Mouse (Mus musculus) liver, adult 2 months (tissue): Measurements from ENCODE around the gene Tmsb15l. TPM values are rescaled to one million over a fixed set of nuclear protein-coding genes. Genes with fewer than 3 reads are reported as not detected.

ENCODE experiments used
- DNase-seq: peaks from one replicate; pipeline ENCODE4 v3.0.0-alpha.2; 2011; ENCODE audit warnings: low read depth, low spot score; ENCODE audit errors: extremely low read depth
- H3K27ac ChIP-seq: fragments of 200-500 bp; replicated peaks from 2 replicates; pipeline ENCODE4 v1.5.1; 2012; ENCODE audit warnings: low read depth, mild to moderate bottlenecking, control low read depth, inconsistent platforms, low read length; ENCODE audit not compliant: insufficient read depth
- H3K27me3 ChIP-seq: fragments of 200-500 bp; 2 replicates; pipeline ENCODE4 v1.6.1; 2012; ENCODE audit warnings: mild to moderate bottlenecking, moderate library complexity, low read length, inconsistent platforms; ENCODE audit not compliant: control insufficient read depth, insufficient read depth
- H3K36me3 ChIP-seq: fragments of 200-500 bp; 2 replicates; pipeline ENCODE4 v1.6.1; 2012; ENCODE audit warnings: low read length, inconsistent platforms; ENCODE audit not compliant: control insufficient read depth, insufficient read depth
- H3K4me1 ChIP-seq: fragments of 200-500 bp; 2 replicates; pipeline ENCODE4 v1.6.1; 2011; ENCODE audit warnings: low read length; ENCODE audit not compliant: control insufficient read depth, insufficient read depth
- H3K4me3 ChIP-seq: fragments of 200-500 bp; 2 replicates; pipeline ENCODE4 v1.5.1; 2011; ENCODE audit warnings: low read depth, mild to moderate bottlenecking, control low read depth, low read length, moderate library complexity; ENCODE audit not compliant: insufficient read depth
- H3K79me2 ChIP-seq: fragments of 200-500 bp; 2 replicates; pipeline ENCODE4 v1.6.1; 2012; ENCODE audit warnings: inconsistent platforms, mild to moderate bottlenecking, low read length, moderate library complexity; ENCODE audit not compliant: control insufficient read depth, insufficient read depth
- H3K9ac ChIP-seq: fragments of 200-500 bp; 2 replicates; pipeline ENCODE4 v1.6.1; 2012; ENCODE audit warnings: low read depth, mild to moderate bottlenecking, control low read depth, inconsistent platforms, low read length
- CTCF ChIP-seq: fragments of 200-500 bp; IDR thresholded peaks from 2 replicates; pipeline ENCODE4 v1.5.1; 2011; ENCODE audit warnings: low read depth, low read length, control low read depth
- POLR2A ChIP-seq: fragments of 200-500 bp; IDR thresholded peaks from 2 replicates; pipeline ENCODE4 v1.6.1; 2011; ENCODE audit warnings: low read length, control low read depth; ENCODE audit not compliant: insufficient read depth; ENCODE audit errors: extremely low read depth
- WGBS: fragments of 180-500 bp; shearing (Covaris S2); methylation state at CpG from one replicate; pipeline ENCODE4 v1.1.7; 2018; 5-methylcytosine and 5-hydroxymethylcytosine counted together
- polyA plus RNA-seq: library from polyadenylated mRNA; depleted of rRNA; stranded (reverse); fragments of >200 nt; gene quantifications from 2 replicates; pipeline ENCODE4 v1.2.3, GENCODE M21; 2012; rRNA removed
- total RNA-seq: library from RNA; depleted of rRNA; stranded (reverse); fragments of >200 nt; gene quantifications from 2 replicates; pipeline ENCODE4 v1.2.3, GENCODE M21; 2014; rRNA removed

The Tmsb15l gene
- total RNA-seq (1.3 and 2.2 TPM in 2 replicates), polyA plus RNA-seq (0.12 and 0.21 TPM in 2 replicates)

- Histone ChIP-seq H3K4me1 (no peaks in the 10 kb centered on the region; the same call in 1 of the 2 replicates), H3K36me3 (no peaks in the 10 kb centered on the region), H3K9ac (no peak within 1 kb of the TSS), H3K27me3 (no peaks in the 10 kb centered on the region), H3K4me3 (peak within 1 kb of the TSS; percentile 1; the same call in 1 of the 2 replicates), H3K27ac (no peak within 1 kb of the TSS), H3K79me2 (no peaks in the 10 kb centered on the region)
- DNase-seq, result peak; percentile 74
- 9% methylated on average over 15 of the region's 15 CpGs for WGBS
- TF ChIP-seq CTCF (no peak), POLR2A (no peak)
These were observed at the start of gene Tmsb15l, which contains the start of gene Tmsb15b1 for GRCm38 (mm10) chrX:136976424-136977084. TSS of gene Tmsb15l (minus strand) at chrX:136976869. TSS of gene Tmsb15b1 (minus strand) at chrX:136976874.

GRCm38 (mm10) chrX:137019310-137019709 lies 42.6 kb upstream of the Tmsb15l start:
- peak; percentile 39 for DNase-seq
- Histone ChIP-seq H3K27me3 (no peaks in the 10 kb centered on the region), H3K4me3 (no peak overlapping the region), H3K79me2 (no peaks in the 10 kb centered on the region), H3K36me3 (no peaks in the 10 kb centered on the region; the same call in 1 of the 2 replicates), H3K9ac (no peak overlapping the region), H3K27ac (no peak overlapping the region), H3K4me1 (no peaks in the 10 kb centered on the region)
- TF ChIP-seq POLR2A (no peak), CTCF (no peak; the same call in 1 of the 2 replicates)
- WGBS, result 6% methylated on average over 1 of the region's 1 CpGs

- H3K9ac ChIP-seq, result no peak overlapping the region
- 35% methylated on average over 1 of the region's 1 CpGs for WGBS
- TF ChIP-seq POLR2A (no peak), CTCF (no peak)
- no peaks in the 10 kb centered on the region for H3K27me3 ChIP-seq
- H3K4me3 ChIP-seq, result no peak overlapping the region
- no peaks in the 10 kb centered on the region for H3K4me1 ChIP-seq
- no peaks in the 10 kb centered on the region for H3K79me2 ChIP-seq
- no peak for DNase-seq
- no peaks in the 10 kb centered on the region; the same call in 1 of the 2 replicates for H3K36me3 ChIP-seq
- H3K27ac ChIP-seq, result no peak overlapping the region
These were observed 41.0 kb upstream of the Tmsb15l start for GRCm38 (mm10) chrX:137017668-137018067.

GRCm38 (mm10) chrX:137015099-137015709 lies 38.5 kb upstream of the Tmsb15l start:
- peak; percentile 48 for DNase-seq
- H3K79me2 ChIP-seq, result no peaks in the 10 kb centered on the region
- no peak overlapping the region for H3K27ac ChIP-seq
- no peaks in the 10 kb centered on the region for H3K27me3 ChIP-seq
- H3K4me1 ChIP-seq, result no peaks in the 10 kb centered on the region
- 52% methylated on average over 6 of the region's 6 CpGs for WGBS
- TF ChIP-seq POLR2A, result no peak
- TF ChIP-seq CTCF, result peak; percentile 25; the same call in 1 of the 2 replicates
- H3K4me3 ChIP-seq, result no peak overlapping the region
- H3K36me3 ChIP-seq, result no peaks in the 10 kb centered on the region; the same call in 1 of the 2 replicates
- H3K9ac ChIP-seq, result no peak overlapping the region

- no peak for DNase-seq
- Histone ChIP-seq H3K79me2 (no peaks in the 10 kb centered on the region), H3K4me3 (no peak overlapping the region), H3K27me3 (no peaks in the 10 kb centered on the region), H3K27ac (no peak overlapping the region), H3K9ac (no peak overlapping the region), H3K36me3 (no peaks in the 10 kb centered on the region), H3K4me1 (no peaks in the 10 kb centered on the region)
- TF ChIP-seq POLR2A (no peak), CTCF (no peak)
- WGBS, result 79% methylated on average over 2 of the region's 2 CpGs
These were observed 19.6 kb upstream of the Tmsb15l start for GRCm38 (mm10) chrX:136996256-136996655.

- Histone ChIP-seq H3K79me2 (no peaks in the 10 kb centered on the region), H3K36me3 (no peaks in the 10 kb centered on the region), H3K27me3 (no peaks in the 10 kb centered on the region), H3K9ac (no peak overlapping the region), H3K4me3 (no peak overlapping the region), H3K4me1 (no peaks in the 10 kb centered on the region), H3K27ac (no peak overlapping the region)
- TF ChIP-seq POLR2A, result no peak
- no peak for TF ChIP-seq CTCF
- WGBS, result 42% methylated on average over 14 of the region's 14 CpGs
- DNase-seq, result no peak
These were observed 17.0 kb upstream of the Tmsb15l start for GRCm38 (mm10) chrX:136993641-136994040.
